Mouse (Mus musculus) brain, embryonic 14.5 days (tissue): ENCODE data around the gene F11r. TPM values are rescaled to one million over a fixed set of nuclear protein-coding genes. Genes with fewer than 3 reads are reported as not detected.
A peak's percentile ranks its signal among the peaks of the same experiment; 100 is the strongest.
"Not testable (repeated sequence)": the region's sequence is repeated elsewhere in the genome, so short reads cannot be mapped to it uniquely, and the experiment has no call there.

Source experiments
- DNase-seq: peaks from one replicate; pipeline ENCODE4 v3.0.0-alpha.2; 2011; ENCODE audit warnings: low read depth
- CTCF ChIP-seq: fragments of 200-500 bp; IDR thresholded peaks from 2 replicates; pipeline ENCODE4 v1.5.1; 2012; ENCODE audit warnings: inconsistent platforms, mild to moderate bottlenecking, moderate library complexity, borderline replicate concordance; ENCODE audit not compliant: insufficient read depth, insufficient read length; ENCODE audit errors: extremely low read depth
- POLR2A ChIP-seq: fragments of 200-500 bp; IDR thresholded peaks from 2 replicates; pipeline ENCODE4 v1.6.1; 2012; ENCODE audit warnings: mild to moderate bottlenecking, inconsistent platforms, borderline replicate concordance; ENCODE audit not compliant: poor library complexity, insufficient read depth, insufficient read length, severe bottlenecking; ENCODE audit errors: extremely low read depth
- polyA plus RNA-seq: library from polyadenylated mRNA; depleted of rRNA; stranded (reverse); fragments of >200 nt; gene quantifications from 2 replicates; pipeline ENCODE4 v1.2.3, GENCODE M21; 2012

Gene F11r
- polyA plus RNA-seq, 1 experiment: 7.3 TPM

DNA sequence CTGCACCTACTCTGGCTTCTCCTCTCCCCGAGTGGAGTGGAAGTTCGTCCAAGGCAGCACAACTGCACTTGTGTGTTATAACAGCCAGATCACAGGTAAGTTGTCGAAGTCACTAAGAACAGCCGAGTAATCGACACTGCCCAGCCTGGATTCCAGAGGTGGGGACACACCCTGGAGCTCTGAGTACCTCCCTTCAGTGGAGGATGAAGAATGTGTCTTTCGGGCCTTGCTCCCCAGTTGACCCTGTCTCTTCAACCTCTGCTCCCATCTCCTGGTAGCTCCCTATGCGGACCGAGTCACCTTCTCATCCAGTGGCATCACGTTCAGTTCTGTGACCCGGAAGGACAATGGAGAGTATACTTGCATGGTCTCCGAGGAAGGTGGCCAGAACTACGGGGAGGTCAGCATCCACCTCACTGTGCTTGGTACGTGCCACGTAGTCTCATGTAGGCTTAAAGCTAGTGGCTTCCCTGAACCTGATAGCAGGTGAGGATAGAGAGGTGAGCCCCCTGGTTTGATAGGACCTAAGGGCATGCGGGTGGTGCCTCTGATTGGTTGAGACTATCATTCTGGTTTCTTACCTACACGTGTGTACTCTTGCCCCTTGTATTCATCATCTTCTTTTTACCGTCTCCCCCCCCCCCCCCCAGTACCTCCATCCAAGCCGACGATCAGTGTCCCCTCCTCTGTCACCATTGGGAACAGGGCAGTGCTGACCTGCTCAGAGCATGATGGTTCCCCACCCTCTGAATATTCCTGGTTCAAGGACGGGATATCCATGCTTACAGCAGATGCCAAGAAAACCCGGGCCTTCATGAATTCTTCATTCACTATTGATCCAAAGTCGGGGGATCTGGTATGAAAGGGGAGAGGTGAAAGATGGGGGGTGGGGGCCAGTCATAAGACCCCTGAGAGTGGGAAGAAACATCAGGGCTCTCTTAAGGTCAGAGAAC is 23.5 kb downstream of the F11r start:
- TF ChIP-seq CTCF (no peak), POLR2A (no peak)
- DNase-seq: no peak

DNA sequence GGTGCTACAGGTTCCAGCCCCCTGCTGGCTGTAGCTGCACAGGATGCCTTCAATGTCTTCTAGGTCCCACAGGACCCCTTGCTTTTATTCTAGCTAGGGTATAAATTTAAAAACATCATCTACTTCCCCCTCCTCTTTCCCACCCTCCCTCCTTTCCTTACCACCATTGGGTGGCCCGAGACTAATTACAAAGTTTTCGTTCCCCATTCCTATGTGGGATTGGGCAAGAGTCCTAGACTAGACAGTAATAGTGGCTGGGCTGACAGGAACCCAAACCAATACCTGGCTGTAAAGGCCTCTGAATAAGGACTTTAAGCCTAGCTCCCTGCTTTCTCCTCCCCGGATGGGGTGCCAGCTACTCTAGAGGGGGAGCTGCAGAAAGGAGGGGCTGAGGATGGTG is 25.8 kb downstream of the F11r start:
- no peak for DNase-seq
- TF ChIP-seq POLR2A (no peak), CTCF (no peak)

DNA sequence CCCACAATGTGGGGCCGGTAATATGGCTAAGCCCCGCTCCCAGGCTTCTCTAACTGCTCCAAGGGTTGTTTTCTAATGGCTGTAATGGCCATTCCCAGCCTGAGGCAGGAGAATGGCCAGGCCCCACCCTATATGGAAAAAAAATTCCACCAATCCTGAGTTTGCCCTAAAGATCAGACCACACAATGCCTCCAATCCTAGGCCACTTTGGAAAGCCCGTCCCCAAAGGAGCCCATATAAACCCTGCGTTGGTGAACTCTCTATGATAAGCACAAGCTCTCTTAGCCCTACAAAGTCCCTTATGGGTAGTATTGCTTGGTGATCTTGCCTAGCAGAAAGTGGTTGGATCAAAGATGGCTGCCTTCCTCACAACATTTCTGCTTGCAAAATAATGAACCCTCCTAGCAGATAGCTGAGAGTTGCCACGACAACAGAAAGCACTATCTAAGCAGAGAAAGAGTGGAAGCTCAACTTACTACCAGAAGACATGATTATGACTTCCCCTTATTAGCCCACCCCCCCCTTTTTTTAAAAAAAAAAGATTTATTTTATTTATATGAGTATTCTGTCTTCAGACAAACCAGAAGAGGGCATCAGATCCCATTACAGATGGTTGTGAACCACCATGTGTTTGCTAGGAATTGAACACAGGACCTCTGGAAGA is 28.5 kb downstream of the F11r start:
- TF ChIP-seq CTCF: no peak
- TF ChIP-seq POLR2A: no peak
- no peak for DNase-seq

DNA sequence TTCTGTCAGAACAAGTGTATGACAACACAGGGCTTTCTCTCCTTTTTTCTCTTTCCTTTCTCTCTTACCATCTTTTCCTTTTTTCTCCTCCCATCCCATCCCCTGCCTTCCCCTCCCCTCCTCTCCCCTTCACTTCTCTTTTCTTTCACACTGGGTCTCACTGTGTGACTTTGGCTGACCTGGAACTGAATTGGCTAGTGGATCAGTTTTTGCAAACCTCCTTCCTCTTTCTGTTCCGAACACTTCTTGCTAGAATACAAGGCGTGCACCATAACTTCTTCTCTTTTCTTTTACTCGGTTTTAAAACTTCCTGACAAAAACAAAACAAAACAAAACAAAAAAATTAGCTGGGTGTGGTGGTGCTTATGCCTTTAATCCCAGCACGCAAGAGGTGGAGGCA is 29.2 kb downstream of the F11r start:
- DNase-seq: no peak
- TF ChIP-seq POLR2A (no peak), CTCF (no peak)

DNA sequence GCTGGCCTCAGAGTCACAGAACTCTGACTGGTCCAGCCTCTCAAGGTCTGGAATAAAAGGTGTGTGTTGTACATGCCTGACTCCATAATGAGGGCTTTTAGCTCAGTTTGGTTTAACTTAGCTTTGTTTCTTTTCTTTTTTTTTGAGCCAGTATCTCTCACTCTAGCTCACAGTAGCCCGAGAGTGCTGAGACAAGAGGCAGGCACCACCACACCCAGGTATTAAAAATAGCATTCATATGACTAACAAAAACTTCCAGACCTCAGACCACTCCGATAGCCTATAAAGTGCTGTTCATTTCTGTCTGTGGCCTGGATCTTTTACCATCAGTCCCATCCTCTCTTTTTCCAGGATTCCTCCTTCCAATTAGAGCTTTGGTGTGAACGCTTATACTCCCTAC is 32.3 kb downstream of the F11r start:
- DNase-seq: no peak
- TF ChIP-seq POLR2A (no peak), CTCF (no peak)

DNA sequence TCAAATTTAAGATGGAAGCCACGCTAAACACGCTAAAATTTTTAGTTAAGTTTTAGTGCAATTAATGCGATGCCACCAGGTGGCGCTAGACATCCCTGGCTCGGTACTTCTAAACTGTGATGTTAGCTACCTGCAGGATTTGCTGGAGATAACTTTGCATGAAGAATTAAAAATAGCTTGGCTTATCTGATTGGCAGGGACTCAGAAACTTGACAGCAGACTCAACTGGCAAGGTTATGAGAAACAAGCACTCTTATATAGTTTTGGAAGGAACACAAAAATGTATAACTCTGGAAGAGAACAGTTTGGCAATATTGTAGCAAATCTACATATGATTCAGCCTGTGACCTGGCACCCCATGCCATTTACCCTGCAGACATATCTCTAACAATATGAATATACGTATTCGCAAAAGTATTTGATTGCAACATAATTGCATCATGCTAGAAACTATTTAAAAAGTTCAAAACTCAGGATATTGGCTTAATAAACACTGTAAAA is 33.1 kb downstream of the F11r start:
- TF ChIP-seq CTCF: peak; percentile 79; the same call in 1 of the 2 replicates
- no peak for TF ChIP-seq POLR2A
- DNase-seq: peak; percentile 71

DNA sequence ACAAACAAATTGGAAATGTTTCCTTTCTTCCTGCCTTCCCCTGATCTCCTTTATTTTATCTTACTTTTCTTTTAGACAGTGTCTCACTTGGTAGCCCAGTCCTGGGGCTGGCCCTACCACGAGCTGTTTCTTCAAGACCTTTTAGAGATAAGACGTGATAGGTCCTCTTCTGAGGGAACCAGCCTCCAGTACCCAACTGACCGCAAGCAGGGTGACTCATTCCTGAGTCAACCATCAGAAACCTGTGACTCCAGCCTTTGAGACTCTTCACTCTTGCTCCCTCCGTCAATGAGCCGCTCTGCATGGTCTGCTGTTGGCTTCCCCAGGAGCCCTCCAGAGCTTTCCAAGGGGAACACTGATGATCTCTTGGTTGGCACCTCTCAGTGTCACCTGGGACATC is 33.6 kb downstream of the F11r start:
- TF ChIP-seq CTCF: no peak
- no peak for TF ChIP-seq POLR2A
- no peak for DNase-seq

DNA sequence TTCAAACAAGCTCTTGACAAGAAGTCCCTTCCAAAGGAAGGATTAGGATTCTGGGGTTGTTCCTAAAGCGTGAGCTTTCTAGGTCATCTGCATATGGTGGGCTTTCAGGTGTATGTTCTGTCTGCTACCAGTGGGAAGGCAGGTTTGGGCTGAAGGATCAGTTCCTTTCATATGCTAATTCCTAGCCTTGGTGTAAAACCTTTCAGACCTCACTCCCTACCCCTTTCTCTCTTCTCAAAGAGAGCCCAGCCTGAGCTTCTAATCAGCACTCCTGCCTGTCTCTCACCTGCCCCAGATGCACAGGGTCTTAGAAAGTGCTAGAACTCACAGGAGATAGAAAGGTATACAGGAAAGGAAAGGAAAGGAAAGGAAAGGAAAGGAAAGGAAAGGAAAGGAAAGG is 34.1 kb downstream of the F11r start:
- DNase-seq: no peak
- no peak for TF ChIP-seq CTCF

DNA sequence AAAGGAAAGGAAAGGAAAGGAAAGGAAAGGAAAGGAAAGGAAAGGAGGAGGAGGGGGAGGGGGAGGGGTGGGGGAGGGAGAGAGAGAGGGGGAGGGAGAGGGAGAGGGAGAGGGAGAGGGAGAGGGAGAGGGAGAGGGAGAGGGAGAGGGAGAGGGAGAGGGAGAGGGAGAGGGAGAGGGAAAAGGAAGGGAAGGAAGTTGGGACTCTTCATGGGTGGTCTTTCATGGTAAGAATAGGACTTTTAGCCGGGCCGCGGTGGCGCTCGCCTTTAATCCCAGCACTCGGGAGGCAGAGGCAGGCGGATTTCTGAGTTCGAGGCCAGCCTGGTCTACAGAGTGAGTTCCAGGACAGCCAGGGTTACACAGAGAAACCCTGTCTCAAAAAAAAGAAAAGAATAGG is 34.6 kb downstream of the F11r start:
- not testable (repeated sequence) for DNase-seq

DNA sequence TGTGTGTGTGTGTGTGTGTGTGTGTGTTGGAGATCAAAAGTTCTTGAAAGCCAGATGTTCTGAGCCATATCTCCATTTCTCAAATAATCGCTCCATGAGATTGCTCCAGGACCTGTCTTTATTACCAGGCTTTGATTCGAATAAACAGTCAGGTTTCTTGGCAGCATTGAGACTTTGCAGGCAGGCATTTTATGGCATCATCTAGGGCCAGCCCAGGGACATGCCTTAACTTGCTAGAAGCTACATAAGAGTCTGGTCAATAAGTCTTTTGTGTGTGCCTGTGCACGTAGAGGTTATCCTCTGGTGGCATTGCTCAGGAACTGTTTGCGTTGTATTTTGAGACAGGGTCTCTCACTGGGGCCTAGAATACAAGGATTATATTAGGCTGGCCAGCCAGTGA is 36.2 kb downstream of the F11r start:
- no peak for DNase-seq
- TF ChIP-seq POLR2A: no peak
- TF ChIP-seq CTCF: no peak

DNA sequence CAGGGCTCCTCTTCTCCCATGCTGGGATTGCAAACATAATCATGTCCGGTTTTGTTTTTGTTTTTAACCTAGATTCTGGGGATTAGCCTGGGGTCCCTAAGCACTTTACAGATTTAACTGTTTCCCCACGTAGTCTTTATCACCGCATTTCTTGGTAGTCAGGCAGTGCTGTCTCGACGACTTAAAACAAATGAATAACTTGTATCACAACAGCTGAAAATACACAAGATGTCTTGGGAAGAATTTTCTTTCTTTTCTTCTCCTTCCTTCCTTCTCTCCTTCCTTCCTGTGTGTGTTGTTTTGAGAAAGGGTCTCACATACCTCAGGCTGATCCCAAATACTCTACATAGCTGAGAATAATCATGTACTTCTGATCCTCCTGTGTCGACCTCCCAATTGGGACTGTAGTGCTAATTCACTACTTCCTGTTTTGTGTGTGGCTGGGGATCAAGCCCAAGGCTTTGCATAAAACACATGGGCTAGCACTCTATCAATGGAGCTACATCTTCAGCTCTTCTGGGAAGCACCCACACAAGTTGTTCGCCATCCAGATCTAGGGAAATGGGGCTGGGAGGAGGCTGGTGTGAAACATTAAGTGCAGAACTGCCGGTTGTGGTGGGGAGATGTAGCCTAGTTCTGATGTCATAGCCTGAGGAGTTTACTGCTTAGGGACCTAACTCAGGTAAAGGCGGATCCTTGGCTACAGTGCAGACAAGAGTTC is 36.7 kb downstream of the F11r start:
- DNase-seq: no peak
- TF ChIP-seq POLR2A (no peak), CTCF (no peak)
